Mouse (Mus musculus) kidney, adult 2 months (tissue): ENCODE results near the gene Epp13.
"Not testable (repeated sequence)": the region's sequence is repeated elsewhere in the genome, so short reads cannot be mapped to it uniquely, and the experiment has no call there.

Experiments used
- CTCF ChIP-seq: fragments of 200-500 bp; conservative IDR thresholded peaks from 2 replicates; pipeline ENCODE4 v1.5.1; 2011; ENCODE audit warnings: low read depth, mild to moderate bottlenecking, control low read depth, low read length, moderate library complexity, mixed read lengths; ENCODE audit not compliant: insufficient read depth, insufficient read length
- POLR2A ChIP-seq: fragments of 200-500 bp; IDR thresholded peaks from one replicate; pipeline ENCODE4 v1.6.1; 2011; ENCODE audit warnings: low read depth, low read length, control low read depth

DNA sequence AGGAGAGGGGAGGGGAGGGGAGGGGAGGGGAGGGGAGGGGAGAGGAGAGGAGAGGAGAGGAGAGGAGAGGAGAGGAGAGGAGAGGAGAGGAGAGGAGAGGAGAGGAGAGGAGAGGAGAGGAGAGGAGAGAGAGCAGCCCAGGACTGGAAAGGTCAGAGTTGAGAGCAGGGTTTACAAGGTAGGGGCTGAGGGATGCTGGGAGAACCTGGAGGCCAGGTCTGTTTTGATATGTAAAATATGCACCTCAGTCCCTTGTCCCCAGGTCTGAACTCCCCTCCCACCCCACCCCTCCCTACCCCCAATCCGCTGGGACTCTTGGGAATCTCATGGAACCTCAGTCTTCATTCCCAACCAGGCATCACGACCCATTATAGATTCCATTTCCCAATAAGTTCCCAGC, 7.5 kb downstream of the Epp13 start:
- not testable (repeated sequence) for TF ChIP-seq POLR2A, CTCF
